Mouse (Mus musculus): Measurements from ENCODE around the gene Vmn1r223.
"Not testable (repeated sequence)": the region's sequence is repeated elsewhere in the genome, so short reads cannot be mapped to it uniquely, and the experiment has no call there.

The Vmn1r223 gene

GRCm38 (mm10) chr13:23246834-23247233, at the start of gene Vmn1r223:
TSS of gene Vmn1r223 (plus strand) at chr13:23247134.
- DNase-seq (ENCODE audit: low spot score): not testable (repeated sequence)

GRCm38 (mm10) chr13:23203885-23204284, 43.0 kb upstream of the Vmn1r223 start:
- not testable (repeated sequence) for DNase-seq (ENCODE audit: low spot score)

GRCm38 (mm10) chr13:23213827-23214226, 33.1 kb upstream of the Vmn1r223 start, which contains the start of gene Vmn1r221:
TSS of gene Vmn1r221 (plus strand) at chr13:23214127.
- DNase-seq (ENCODE audit: low spot score): not testable (repeated sequence)

GRCm38 (mm10) chr13:23235847-23236246, 11.1 kb upstream of the Vmn1r223 start, which contains the start of gene Vmn1r222:
TSS of gene Vmn1r222 (minus strand) at chr13:23235947.
- not testable (repeated sequence) for DNase-seq (ENCODE audit: low spot score)

GRCm38 (mm10) chr13:23258546-23259048, 11.7 kb downstream of the Vmn1r223 start:
- no peak for DNase-seq (ENCODE audit: low spot score)

GRCm38 (mm10) chr13:23268606-23269005, 21.7 kb downstream of the Vmn1r223 start:
- not testable (repeated sequence) for DNase-seq (ENCODE audit: low spot score)

- not testable (repeated sequence) for DNase-seq (ENCODE audit: low spot score)
Observed at GRCm38 (mm10) chr13:23269127-23269526, 22.2 kb downstream of the Vmn1r223 start.

- DNase-seq (ENCODE audit: low spot score): no peak
Observed at GRCm38 (mm10) chr13:23269681-23270080, 22.7 kb downstream of the Vmn1r223 start.

- DNase-seq (ENCODE audit: low spot score): no peak
Observed at GRCm38 (mm10) chr13:23270321-23271101, 23.6 kb downstream of the Vmn1r223 start.

- no peak for DNase-seq (ENCODE audit: low spot score)
Observed at GRCm38 (mm10) chr13:23279576-23279975, 32.6 kb downstream of the Vmn1r223 start.

GRCm38 (mm10) chr13:23279992-23280391, 33.1 kb downstream of the Vmn1r223 start:
- no peak for DNase-seq (ENCODE audit: low spot score)

GRCm38 (mm10) chr13:23285191-23285920, 38.4 kb downstream of the Vmn1r223 start:
- DNase-seq (ENCODE audit: low spot score): no peak

GRCm38 (mm10) chr13:23285921-23286720, 39.2 kb downstream of the Vmn1r223 start:
- no peak for DNase-seq (ENCODE audit: low spot score)

GRCm38 (mm10) chr13:23286721-23287362, 39.9 kb downstream of the Vmn1r223 start:
- no peak for DNase-seq (ENCODE audit: low spot score)

- no peak for DNase-seq (ENCODE audit: low spot score)
Observed at GRCm38 (mm10) chr13:23297737-23298136, 50.8 kb downstream of the Vmn1r223 start.

- no peak for DNase-seq (ENCODE audit: low spot score)
Observed at GRCm38 (mm10) chr13:23298445-23299232, 51.7 kb downstream of the Vmn1r223 start.

- DNase-seq (ENCODE audit: low spot score): no peak
Observed at GRCm38 (mm10) chr13:23299276-23299998, 52.5 kb downstream of the Vmn1r223 start.

GRCm38 (mm10) chr13:23299999-23300341, 53.0 kb downstream of the Vmn1r223 start:
- peak; percentile 14 for DNase-seq (ENCODE audit: low spot score)
